Mouse (Mus musculus) kidney, adult 9 months (tissue): ENCODE measurements at regions not wholly inside any gene's neighbourhood (a gene's known extent, or its start where the extent isn't known, plus 50 kb on each side); places are given as distances from the start of the nearest gene placed in this dataset.

Experiments
- DNase-seq: peaks from one replicate; pipeline ENCODE4 v3.0.0; 2022

- DNase-seq = no peak
Observed at GRCm38 (mm10) chr1:64195970-64196491, 73.9 kb upstream of the Klf7 start.

- no peak for DNase-seq
Observed at GRCm38 (mm10) chr1:64195294-64195693, 73.2 kb upstream of the Klf7 start.

GRCm38 (mm10) chr1:64193150-64193838 lies 71.2 kb upstream of the Klf7 start:
- peak; percentile 79 for DNase-seq

GRCm38 (mm10) chr1:64192736-64193135 lies 70.7 kb upstream of the Klf7 start:
- DNase-seq = peak; percentile 4

GRCm38 (mm10) chr1:64191242-64192220 lies 69.4 kb upstream of the Klf7 start:
- peak; percentile 9 for DNase-seq

GRCm38 (mm10) chr1:64190705-64191104 lies 68.6 kb upstream of the Klf7 start:
- peak; percentile 18 for DNase-seq

GRCm38 (mm10) chr1:64190097-64190496 lies 68.0 kb upstream of the Klf7 start:
- DNase-seq = no peak

GRCm38 (mm10) chr1:64189471-64189870 lies 67.4 kb upstream of the Klf7 start:
- DNase-seq = peak; percentile 40

GRCm38 (mm10) chr1:64187796-64188513 lies 65.9 kb upstream of the Klf7 start:
- DNase-seq = no peak

GRCm38 (mm10) chr1:64173708-64174107 lies 51.6 kb upstream of the Klf7 start:
- no peak for DNase-seq

- DNase-seq = no peak
Observed at GRCm38 (mm10) chr1:64172122-64172521, 50.0 kb upstream of the Klf7 start.
